Mouse (Mus musculus) midbrain, embryonic 12.5 days (tissue): ENCODE measurements around the gene Slc41a2. TPM values are rescaled to one million over a fixed set of nuclear protein-coding genes. Genes with fewer than 3 reads are reported as not detected.
A peak's percentile ranks its signal among the peaks of the same experiment; 100 is the strongest.

Source experiments
- ATAC-seq: fragments of 200-750 bp; cut with Nextera tagmentation; 2 replicates; pipeline ENCODE4 v1.8.0; 2017; ENCODE audit warnings: low read depth, moderate TSS enrichment, moderate library complexity; ENCODE audit not compliant: low FRiP score
- H3K27ac ChIP-seq: fragments of 300-500 bp; sonication (generic); replicated peaks from 2 replicates; pipeline ENCODE4 v1.5.1; 2016; ENCODE audit warnings: mild to moderate bottlenecking
- H3K27me3 ChIP-seq: fragments of 300-500 bp; sonication (generic); 2 replicates; pipeline ENCODE4 v1.6.1; 2016; ENCODE audit warnings: mild to moderate bottlenecking
- H3K36me3 ChIP-seq: fragments of 300-500 bp; sonication (generic); 2 replicates; pipeline ENCODE4 v1.6.1; 2016
- H3K4me1 ChIP-seq: fragments of 300-500 bp; sonication (generic); 2 replicates; pipeline ENCODE4 v1.6.1; 2016
- H3K4me2 ChIP-seq: fragments of 300-500 bp; sonication (generic); replicated peaks from 2 replicates; pipeline ENCODE4 v1.6.1; 2016; ENCODE audit warnings: mild to moderate bottlenecking, moderate library complexity
- H3K4me3 ChIP-seq: fragments of 300-500 bp; sonication (generic); 2 replicates; pipeline ENCODE4 v1.5.1; 2016; ENCODE audit warnings: mild to moderate bottlenecking
- H3K9ac ChIP-seq: fragments of 300-500 bp; sonication (generic); replicated peaks from 2 replicates; pipeline ENCODE4 v1.6.1; 2016; ENCODE audit warnings: mild to moderate bottlenecking, moderate library complexity
- H3K9me3 ChIP-seq: fragments of 300-500 bp; sonication (generic); 2 replicates; pipeline ENCODE4 v1.6.1; 2016; ENCODE audit warnings: mild to moderate bottlenecking
- WGBS: fragments of 180-500 bp; shearing (Covaris S2); methylation state at CpG from one replicate; pipeline ENCODE4 v1.1.7; 2016; 5-methylcytosine and 5-hydroxymethylcytosine counted together
- polyA plus RNA-seq: library from polyadenylated mRNA; unstranded; fragments of >200 nt; fragmentation: Nextera tagmentation; extraction: Ambion mirVana; gene quantifications from 2 replicates; pipeline ENCODE4 v1.2.1, GENCODE M21; 2016

The Slc41a2 gene
- polyA plus RNA-seq, 1 experiment from 2014 or later: 2.3 TPM

GRCm38 (mm10) chr10:83248036-83248435, 89.6 kb downstream of the Slc41a2 start:
- peaks cover 11% of the 10 kb centered on the region; the same call in 1 of the 2 replicates for H3K27me3 ChIP-seq
- no peaks in the 10 kb centered on the region for H3K36me3 ChIP-seq
- ATAC-seq: no peak
- H3K4me3 ChIP-seq: no peak overlapping the region
- no peaks in the 10 kb centered on the region for H3K4me1 ChIP-seq
- 82% methylated on average over 7 of the region's 7 CpGs for WGBS
- no peak overlapping the region for H3K9ac ChIP-seq
- H3K9me3 ChIP-seq: no peaks in the 10 kb centered on the region
- H3K27ac ChIP-seq: no peak overlapping the region
- no peak overlapping the region for H3K4me2 ChIP-seq

- peaks cover 18% of the 10 kb centered on the region for H3K27me3 ChIP-seq
- peak; percentile 86 for ATAC-seq
- WGBS: 64% methylated on average over 7 of the region's 7 CpGs
- H3K4me1 ChIP-seq: 0 out of 2 replicates have a peak, but pooled peaks cover 8% of the 10 kb centered on the region
- no peak overlapping the region for H3K9ac ChIP-seq
- peak overlapping the region; percentile 49 for H3K27ac ChIP-seq
- no peak overlapping the region for H3K4me3 ChIP-seq
- no peaks in the 10 kb centered on the region for H3K36me3 ChIP-seq
- H3K9me3 ChIP-seq: no peaks in the 10 kb centered on the region
- H3K4me2 ChIP-seq: no peak overlapping the region
Observed at GRCm38 (mm10) chr10:83245720-83246119, 92.0 kb downstream of the Slc41a2 start.

- 52% methylated on average over 6 of the region's 6 CpGs for WGBS
- H3K27ac ChIP-seq: no peak overlapping the region
- H3K4me1 ChIP-seq: 0 out of 2 replicates have a peak, but pooled peaks cover 8% of the 10 kb centered on the region
- H3K27me3 ChIP-seq: peaks cover 21% of the 10 kb centered on the region
- no peak overlapping the region for H3K9ac ChIP-seq
- ATAC-seq: no peak
- H3K9me3 ChIP-seq: no peaks in the 10 kb centered on the region
- no peak overlapping the region for H3K4me3 ChIP-seq
- H3K4me2 ChIP-seq: no peak overlapping the region
- no peaks in the 10 kb centered on the region for H3K36me3 ChIP-seq
Observed at GRCm38 (mm10) chr10:83244131-83244530, 93.6 kb downstream of the Slc41a2 start.

GRCm38 (mm10) chr10:83242106-83242686, 95.5 kb downstream of the Slc41a2 start:
- peak overlapping the region; percentile 7; the same call in 1 of the 2 replicates for H3K4me2 ChIP-seq
- WGBS: 39% methylated on average over 11 of the region's 11 CpGs

GRCm38 (mm10) chr10:83234391-83234790, 103.3 kb downstream of the Slc41a2 start:
- H3K9me3 ChIP-seq: no peaks in the 10 kb centered on the region
- H3K36me3 ChIP-seq: no peaks in the 10 kb centered on the region
- H3K4me3 ChIP-seq: no peak overlapping the region
- no peak overlapping the region for H3K4me2 ChIP-seq
- H3K27me3 ChIP-seq: peaks cover 10% of the 10 kb centered on the region; the same call in 1 of the 2 replicates
- no peak overlapping the region for H3K9ac ChIP-seq
- no peaks in the 10 kb centered on the region for H3K4me1 ChIP-seq
- no peak overlapping the region for H3K27ac ChIP-seq
- 71% methylated on average over 4 of the region's 4 CpGs for WGBS
- no peak for ATAC-seq

More at GRCm38 (mm10) chr10:83242106-83242686, 95.5 kb downstream of the Slc41a2 start:
- peaks cover 18% of the 10 kb centered on the region for H3K27me3 ChIP-seq
- 0 out of 2 replicates have a peak overlapping the region, but pooled peaks have one; percentile 15 for H3K27ac ChIP-seq
- H3K9me3 ChIP-seq: no peaks in the 10 kb centered on the region
- H3K9ac ChIP-seq: no peak overlapping the region
- ATAC-seq: no peak
- H3K4me1 ChIP-seq: 0 out of 2 replicates have a peak, but pooled peaks cover 8% of the 10 kb centered on the region
- no peak overlapping the region for H3K4me3 ChIP-seq
- no peaks in the 10 kb centered on the region for H3K36me3 ChIP-seq

- H3K4me1 ChIP-seq: no peaks in the 10 kb centered on the region
- 0 out of 2 replicates have a peak, but pooled peaks cover 6% of the 10 kb centered on the region for H3K27me3 ChIP-seq
- H3K4me3 ChIP-seq: no peak overlapping the region
- no peaks in the 10 kb centered on the region for H3K36me3 ChIP-seq
- no peaks in the 10 kb centered on the region for H3K9me3 ChIP-seq
- no peak overlapping the region for H3K27ac ChIP-seq
- 94% methylated on average over 3 of the region's 3 CpGs for whole genome bisulfite sequencing
- ATAC-seq: no peak
- no peak overlapping the region for H3K4me2 ChIP-seq
- no peak overlapping the region for H3K9ac ChIP-seq
Observed at GRCm38 (mm10) chr10:83233967-83234366, 103.7 kb downstream of the Slc41a2 start.

GRCm38 (mm10) chr10:83228626-83229025, 109.1 kb downstream of the Slc41a2 start:
- 92% methylated on average over 4 of the region's 4 CpGs for WGBS
- Histone ChIP-seq H3K9ac (no peak overlapping the region), H3K9me3 (no peaks in the 10 kb centered on the region), H3K4me1 (no peaks in the 10 kb centered on the region), H3K4me2 (no peak overlapping the region), H3K27ac (no peak overlapping the region), H3K36me3 (no peaks in the 10 kb centered on the region), H3K27me3 (no peaks in the 10 kb centered on the region), H3K4me3 (no peak overlapping the region)
- no peak for ATAC-seq

GRCm38 (mm10) chr10:83224999-83225398, 112.7 kb downstream of the Slc41a2 start:
- Histone ChIP-seq H3K27me3 (no peaks in the 10 kb centered on the region), H3K9me3 (no peaks in the 10 kb centered on the region), H3K4me2 (no peak overlapping the region), H3K27ac (no peak overlapping the region), H3K36me3 (no peaks in the 10 kb centered on the region), H3K4me1 (no peaks in the 10 kb centered on the region), H3K9ac (no peak overlapping the region), H3K4me3 (no peak overlapping the region)
- 0 out of 2 replicates have a peak, but pooled peaks have one; percentile 9 for ATAC-seq
- WGBS: 50% methylated on average over 3 of the region's 3 CpGs

- Histone ChIP-seq H3K9ac (no peak overlapping the region), H3K27me3 (no peaks in the 10 kb centered on the region), H3K27ac (no peak overlapping the region), H3K4me2 (no peak overlapping the region), H3K4me3 (no peak overlapping the region), H3K9me3 (no peaks in the 10 kb centered on the region), H3K36me3 (no peaks in the 10 kb centered on the region), H3K4me1 (no peaks in the 10 kb centered on the region)
- ATAC-seq: no peak
- 83% methylated on average over 3 of the region's 3 CpGs for WGBS
Observed at GRCm38 (mm10) chr10:83220847-83221246, 116.8 kb downstream of the Slc41a2 start.

- H3K9ac ChIP-seq: no peak overlapping the region
- no peak overlapping the region for H3K27ac ChIP-seq
- H3K9me3 ChIP-seq: no peaks in the 10 kb centered on the region
- no peaks in the 10 kb centered on the region for H3K36me3 ChIP-seq
- no peak overlapping the region for H3K4me2 ChIP-seq
- ATAC-seq: no peak
- no peak overlapping the region for H3K4me3 ChIP-seq
- H3K27me3 ChIP-seq: no peaks in the 10 kb centered on the region
- 90% methylated on average over 10 of the region's 10 CpGs for WGBS
- H3K4me1 ChIP-seq: no peaks in the 10 kb centered on the region
Observed at GRCm38 (mm10) chr10:83220217-83220616, 117.5 kb downstream of the Slc41a2 start.

- H3K27me3 ChIP-seq: no peaks in the 10 kb centered on the region
- H3K4me2 ChIP-seq: no peak overlapping the region
- H3K36me3 ChIP-seq: no peaks in the 10 kb centered on the region
- no peak overlapping the region for H3K4me3 ChIP-seq
- no peak overlapping the region for H3K27ac ChIP-seq
- peak; percentile 19; the same call in 1 of the 2 replicates for ATAC-seq
- WGBS: 27% methylated on average over 12 of the region's 12 CpGs
- no peak overlapping the region for H3K9ac ChIP-seq
- H3K4me1 ChIP-seq: no peaks in the 10 kb centered on the region
- no peaks in the 10 kb centered on the region for H3K9me3 ChIP-seq
Observed at GRCm38 (mm10) chr10:83219729-83220128, 118.0 kb downstream of the Slc41a2 start.

GRCm38 (mm10) chr10:83218778-83219177, 118.9 kb downstream of the Slc41a2 start:
- Histone ChIP-seq H3K9me3 (no peaks in the 10 kb centered on the region), H3K4me3 (no peak overlapping the region), H3K4me1 (no peaks in the 10 kb centered on the region), H3K4me2 (no peak overlapping the region), H3K36me3 (no peaks in the 10 kb centered on the region), H3K27me3 (no peaks in the 10 kb centered on the region), H3K9ac (no peak overlapping the region), H3K27ac (no peak overlapping the region)
- ATAC-seq: no peak
- WGBS: 59% methylated on average over 2 of the region's 2 CpGs
